Mouse (Mus musculus) large intestine, adult 2 months (tissue): Measurements from ENCODE around the gene Tnr. TPM values are rescaled to one million over a fixed set of nuclear protein-coding genes. Genes with fewer than 3 reads are reported as not detected.

Source experiments
- DNase-seq: peaks from one replicate; pipeline ENCODE4 v3.0.0-alpha.2; 2012; ENCODE audit warnings: low read depth, low spot score
- WGBS: fragments of 180-500 bp; shearing (Covaris S2); methylation state at CpG from one replicate; pipeline ENCODE4 v1.1.7; 2018; 5-methylcytosine and 5-hydroxymethylcytosine counted together
- polyA plus RNA-seq: library from polyadenylated mRNA; depleted of rRNA; stranded (reverse); fragments of >200 nt; gene quantifications from 2 replicates; pipeline ENCODE4 v1.2.3, GENCODE M21; 2012

The Tnr gene
- polyA plus RNA-seq, 1 experiment: 0.04 TPM

DNA sequence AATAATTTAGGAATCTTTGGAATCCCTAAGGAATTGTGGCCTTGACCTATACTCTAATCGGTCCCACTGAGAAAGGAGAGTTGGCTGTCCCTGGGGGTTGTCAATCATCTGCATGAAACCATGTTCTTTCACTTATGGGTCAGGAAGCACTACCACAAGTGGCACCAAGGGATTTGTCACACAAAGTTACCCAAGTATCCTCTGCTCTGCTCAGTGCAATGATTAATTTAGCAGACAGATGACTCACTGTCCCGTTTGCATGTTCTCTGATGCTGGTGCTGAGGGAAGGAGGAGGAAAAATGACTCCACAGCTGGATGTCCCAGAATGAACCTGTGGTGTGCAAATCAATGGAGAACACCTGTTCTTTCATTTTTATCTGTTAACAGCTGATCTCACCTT, 309.6 kb downstream of the Tnr start:
- 48% methylated on average over 2 of the region's 2 CpGs for WGBS
- no peak for DNase-seq

DNA sequence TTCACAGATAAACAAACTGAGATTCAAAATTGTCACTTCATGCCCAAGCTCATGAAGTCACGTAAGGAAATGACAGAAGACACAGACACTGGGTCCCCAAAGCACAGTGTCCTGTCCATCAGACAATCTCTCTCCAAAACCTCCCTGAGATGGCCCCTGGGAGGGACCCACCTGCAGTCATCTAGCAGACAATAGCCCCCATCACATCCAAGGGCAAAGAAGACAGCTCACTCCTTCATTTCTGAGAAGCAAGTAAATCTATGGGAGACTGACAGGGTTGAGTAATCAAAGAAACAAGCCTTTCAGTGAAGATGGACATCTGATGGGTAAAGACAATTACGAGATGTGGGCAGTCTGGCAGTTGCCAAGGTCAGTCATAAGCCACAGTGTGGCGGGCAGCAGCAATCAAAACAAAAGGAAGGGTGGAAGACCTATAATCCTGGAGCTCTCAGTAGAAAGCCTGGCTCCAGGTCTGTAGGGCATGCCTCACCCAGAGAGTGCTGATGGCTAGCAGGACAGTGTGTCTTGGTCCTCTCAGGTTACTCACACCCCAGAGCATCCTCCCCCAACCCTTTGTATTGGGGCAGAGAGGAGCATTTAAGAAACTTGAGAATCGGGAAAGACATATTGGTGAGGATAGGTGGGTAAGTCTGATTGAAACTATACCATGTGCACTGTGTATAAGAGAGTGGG, 310.2 kb downstream of the Tnr start:
- 36% methylated on average over 4 of the region's 4 CpGs for WGBS

DNA sequence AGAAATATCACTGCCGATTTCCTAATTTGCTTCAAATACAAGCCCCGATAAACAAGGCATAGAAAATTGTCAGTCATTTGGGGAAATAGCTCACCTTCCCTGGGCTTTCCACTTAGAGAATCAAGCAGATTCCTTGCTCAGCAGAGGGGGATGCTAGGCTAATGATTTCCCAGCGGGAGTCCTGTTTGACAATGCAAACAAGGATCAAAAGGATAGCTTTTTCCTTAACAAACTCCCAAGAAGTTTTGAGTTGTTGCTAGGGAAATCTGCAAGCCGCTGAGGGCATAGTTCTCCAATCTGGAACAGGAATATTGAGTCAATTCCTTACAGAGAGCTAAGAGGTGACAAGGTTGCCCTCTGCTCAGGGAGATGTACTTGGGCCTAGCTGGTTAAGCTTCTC, 311.6 kb downstream of the Tnr start:
- DNase-seq: no peak
- WGBS: 21% methylated on average over 4 of the region's 4 CpGs

More for the DNA sequence above, 310.2 kb downstream of the Tnr start:
- DNase-seq: no peak

DNA sequence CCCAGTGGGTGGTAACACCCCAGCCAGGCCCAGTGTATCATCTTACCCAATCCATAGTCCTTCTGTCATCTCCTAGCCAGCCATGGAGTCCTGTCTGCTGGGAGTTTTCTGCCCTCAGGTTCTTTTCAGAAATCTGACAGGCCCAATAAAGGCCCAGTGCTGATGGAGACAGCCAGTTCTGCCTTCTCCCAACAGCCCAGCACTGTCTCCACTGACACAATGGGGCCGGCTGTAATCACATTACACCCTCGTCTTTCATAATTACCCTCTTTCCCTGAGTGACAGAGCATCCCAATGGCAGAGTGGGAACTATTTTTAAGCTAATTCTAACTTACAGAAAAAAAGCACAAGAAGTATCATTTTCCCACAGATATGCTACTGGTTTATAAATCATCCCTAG, 316.8 kb downstream of the Tnr start:
- whole genome bisulfite sequencing: 62% methylated on average over 2 of the region's 2 CpGs
- no peak for DNase-seq

DNA sequence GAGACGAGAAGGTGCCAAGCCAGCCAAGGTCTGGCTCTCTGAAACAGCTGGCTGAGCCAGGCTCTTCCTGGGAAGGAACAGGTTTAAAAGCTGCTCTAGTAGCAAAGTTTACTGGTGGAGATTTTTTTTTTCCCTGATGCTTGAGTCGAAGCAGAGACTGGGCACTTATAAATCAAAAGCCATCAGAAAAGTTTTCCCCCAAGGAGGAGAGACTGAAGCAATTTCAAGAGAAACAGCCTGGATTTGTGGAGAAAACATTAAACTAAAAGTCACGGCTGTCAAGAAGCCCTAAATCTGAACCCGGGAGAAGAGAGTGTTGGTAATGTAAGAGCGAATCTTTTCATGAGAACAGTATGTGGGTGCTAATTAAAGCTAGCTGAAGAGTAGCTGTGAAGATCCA, 319.3 kb downstream of the Tnr start:
- 49% methylated on average over 5 of the region's 5 CpGs for WGBS
- no peak for DNase-seq

DNA sequence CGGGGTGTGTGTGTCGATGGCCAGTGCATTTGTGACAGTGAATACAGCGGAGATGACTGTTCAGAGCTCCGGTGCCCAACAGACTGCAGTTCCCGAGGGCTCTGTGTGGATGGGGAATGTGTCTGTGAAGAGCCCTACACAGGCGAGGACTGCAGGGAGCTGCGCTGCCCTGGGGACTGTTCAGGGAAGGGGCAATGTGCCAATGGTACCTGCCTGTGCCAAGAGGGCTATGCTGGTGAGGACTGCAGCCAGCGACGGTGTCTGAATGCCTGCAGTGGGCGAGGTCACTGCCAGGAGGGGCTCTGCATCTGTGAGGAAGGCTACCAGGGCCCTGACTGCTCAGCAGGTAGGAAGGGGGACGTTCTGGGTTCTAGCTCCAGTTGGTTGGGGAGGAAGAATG, 328.5 kb downstream of the Tnr start:
- 76% methylated on average over 11 of the region's 11 CpGs for WGBS
- DNase-seq: no peak

DNA sequence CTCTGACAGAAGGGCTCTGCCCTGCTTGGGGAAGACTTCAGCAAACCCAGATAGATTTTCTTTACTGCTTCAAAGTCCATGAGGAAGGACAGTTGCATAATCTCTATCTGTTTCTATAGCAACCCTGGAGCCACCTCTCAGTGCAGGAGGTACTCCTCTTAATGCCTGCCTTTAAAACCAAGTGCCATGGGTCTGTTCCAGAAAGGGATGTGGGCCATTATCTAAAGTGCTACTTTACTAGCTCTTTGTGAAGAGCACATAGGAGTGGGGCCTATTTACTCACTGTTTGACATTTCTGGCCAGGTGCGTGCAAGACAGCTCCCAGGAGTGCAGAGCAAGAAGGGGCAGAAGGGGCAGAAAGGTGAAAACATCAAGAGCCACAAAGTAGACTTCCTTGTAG, 330.7 kb downstream of the Tnr start:
- 45% methylated on average over 1 of the region's 1 CpGs for WGBS
- no peak for DNase-seq

DNA sequence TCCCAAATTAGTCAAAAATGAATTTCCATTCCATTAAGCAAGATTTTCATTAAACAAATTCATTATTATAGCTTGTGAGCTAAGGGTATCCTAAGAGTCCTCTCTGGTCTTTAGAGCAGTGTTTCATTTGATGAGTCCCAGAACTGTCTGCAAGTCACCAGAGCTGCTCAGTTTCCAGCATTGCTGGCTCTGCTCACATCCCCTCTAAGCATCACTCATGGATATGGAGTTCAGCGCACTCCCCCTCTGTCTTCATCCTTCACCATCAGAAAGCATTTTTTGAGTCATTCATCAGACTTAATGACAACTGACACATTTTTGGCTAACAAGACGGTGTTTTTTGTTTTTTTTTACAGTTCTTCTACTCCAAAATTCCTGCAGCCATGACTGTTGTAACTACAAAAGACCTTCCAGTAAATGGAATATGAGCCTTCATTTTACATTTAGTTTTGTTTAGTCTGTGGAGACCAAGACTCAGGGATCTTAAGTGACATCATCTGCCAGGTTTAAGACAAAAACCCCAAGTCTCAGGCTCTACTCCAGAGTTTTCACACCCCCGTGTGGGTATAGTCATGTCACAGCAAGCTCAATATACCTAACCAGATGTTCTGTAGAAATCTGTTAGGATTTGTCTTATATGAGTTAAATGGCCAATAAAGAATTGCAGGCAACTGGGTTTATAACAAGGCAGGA, 338.4 kb downstream of the Tnr start:
- WGBS: 75% methylated on average over 3 of the region's 3 CpGs
- no peak for DNase-seq

DNA sequence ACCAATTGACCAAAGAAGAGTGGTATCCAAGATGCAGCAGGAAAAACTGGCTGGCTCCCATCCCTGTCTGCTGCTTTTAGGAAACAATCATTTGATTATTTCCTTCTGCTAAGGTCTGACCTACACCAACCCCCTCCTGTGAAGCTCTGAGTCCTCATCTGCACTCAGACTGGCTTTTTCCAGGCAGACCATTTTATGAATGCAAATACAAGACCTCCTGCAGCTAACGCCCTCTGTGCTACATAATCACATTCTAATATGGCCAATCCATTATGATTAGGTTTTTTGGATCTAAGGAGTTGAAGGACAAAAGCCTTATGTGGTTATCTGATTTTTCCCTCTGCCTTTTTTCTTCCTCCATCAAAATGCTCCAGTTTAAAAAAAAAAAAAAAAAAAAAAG, 342.1 kb downstream of the Tnr start:
- 54% methylated on average over 1 of the region's 1 CpGs for WGBS
- DNase-seq: no peak

DNA sequence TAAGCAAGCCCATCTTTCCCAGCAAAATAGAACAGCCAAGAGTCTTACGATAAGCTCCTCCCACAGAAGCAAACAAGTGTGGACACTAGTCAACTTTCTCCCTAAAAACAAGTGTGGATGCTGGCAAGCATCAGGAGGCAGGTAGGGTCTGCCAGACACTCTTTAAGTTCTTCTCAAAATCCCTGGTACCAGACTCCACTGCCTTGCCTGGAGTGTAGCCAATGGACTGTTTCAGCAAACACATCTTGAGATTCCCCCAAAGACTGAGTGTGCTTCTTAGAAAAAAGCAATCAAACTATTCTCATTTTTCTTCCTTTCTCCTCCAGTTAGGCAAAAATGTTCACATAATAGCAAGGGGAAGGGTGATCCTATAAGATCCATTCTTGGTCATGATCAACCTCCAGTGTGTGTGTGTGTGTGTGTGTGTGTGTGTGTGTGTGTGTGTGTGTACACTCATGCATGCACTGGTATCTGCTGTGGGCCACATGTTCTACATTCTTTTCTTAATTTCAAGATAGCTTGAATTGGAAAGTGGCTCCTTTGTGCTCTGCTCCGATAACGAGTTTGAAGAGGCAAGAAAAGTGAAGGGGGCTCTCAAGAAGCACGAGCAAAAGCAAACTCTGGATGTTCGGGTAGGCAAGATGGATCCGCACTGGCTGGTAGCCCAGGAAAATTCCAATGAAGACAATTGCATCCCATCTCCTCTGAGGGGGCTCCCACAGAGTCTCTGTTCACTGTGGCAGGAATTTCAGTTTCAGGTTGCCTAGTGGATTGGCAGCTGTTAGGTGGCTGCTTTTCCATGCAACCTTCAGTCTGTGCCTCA, 346.3 kb downstream of the Tnr start:
- 80% methylated on average over 6 of the region's 6 CpGs for WGBS
- no peak for DNase-seq

DNA sequence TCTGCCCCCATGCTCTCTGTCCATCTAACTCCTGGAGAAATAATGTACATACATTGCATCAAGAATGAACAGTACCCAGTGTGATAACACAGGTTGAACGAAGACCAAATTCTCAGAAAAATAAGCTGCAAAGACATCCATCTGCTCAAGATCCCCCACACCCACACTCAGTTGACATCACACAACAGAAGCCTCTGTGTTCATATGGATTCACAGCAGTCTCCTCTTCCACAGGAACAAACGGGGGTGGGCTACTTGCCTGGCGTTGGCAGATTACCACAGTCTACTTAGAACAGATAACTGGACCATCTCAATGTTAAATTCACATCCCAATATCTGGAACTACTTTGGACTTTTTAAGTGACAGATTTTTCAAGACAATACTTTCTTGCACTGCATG, 349.3 kb downstream of the Tnr start:
- no peak for DNase-seq
- WGBS: 78% methylated on average over 3 of the region's 3 CpGs

DNA sequence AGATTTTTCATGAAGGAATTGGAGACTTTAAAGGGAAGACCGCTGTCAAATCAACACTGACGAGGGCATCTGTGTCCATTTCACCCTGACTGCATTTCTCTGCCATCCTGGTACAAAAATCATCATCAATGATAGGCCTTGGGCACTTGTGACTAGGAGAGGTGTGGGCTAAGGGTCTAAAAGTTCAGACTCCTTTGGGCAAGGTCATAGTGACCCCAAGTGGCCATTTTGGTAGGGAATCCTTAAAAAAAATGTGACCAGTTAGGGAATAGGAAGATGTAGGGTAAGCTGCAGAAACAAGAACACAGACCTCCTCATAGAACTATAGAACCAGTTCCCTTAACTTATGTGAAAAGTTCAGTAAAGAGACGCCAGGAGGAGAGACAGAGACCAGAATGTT, 355.1 kb downstream of the Tnr start:
- DNase-seq: no peak
- 59% methylated on average over 3 of the region's 3 CpGs for WGBS

DNA sequence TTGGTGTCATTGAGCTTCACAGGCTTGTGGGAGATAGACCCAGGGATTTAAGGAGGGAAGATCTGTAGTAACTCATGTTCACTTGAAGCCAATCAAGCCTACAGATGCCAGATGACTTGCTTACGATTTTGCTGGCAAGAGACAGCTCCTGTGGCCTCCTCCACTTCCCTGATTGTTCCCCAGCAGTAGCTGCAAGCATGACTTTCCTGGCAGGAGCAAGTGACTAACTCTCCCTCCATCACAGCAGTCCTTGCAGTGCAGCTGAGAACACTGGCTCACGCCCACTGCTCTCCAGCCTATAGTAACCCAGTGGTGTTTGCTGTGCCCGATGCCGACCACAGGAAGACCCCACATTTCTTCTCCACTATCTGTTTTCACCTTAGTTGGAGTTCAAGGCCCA, 356.3 kb downstream of the Tnr start:
- DNase-seq: no peak
- WGBS: 74% methylated on average over 4 of the region's 4 CpGs

DNA sequence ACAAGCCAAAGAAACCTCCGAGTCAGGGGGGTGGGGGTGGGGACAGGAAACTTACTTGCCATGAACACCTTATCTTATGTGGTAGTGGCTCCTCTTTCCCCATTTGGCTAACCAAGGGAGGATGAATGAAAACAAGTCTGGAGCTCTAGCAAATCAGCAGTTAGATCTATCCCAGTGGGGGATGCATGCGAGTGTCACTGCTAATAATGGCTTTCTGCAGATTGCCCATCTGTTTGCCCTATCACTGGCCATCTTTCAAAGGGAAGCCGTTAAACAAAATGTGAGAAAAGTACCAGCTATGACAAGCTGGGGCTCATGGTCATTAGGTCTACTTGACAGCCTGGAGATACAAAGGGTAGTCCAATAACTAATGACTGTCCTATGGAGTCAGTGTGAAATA, 361.9 kb downstream of the Tnr start:
- no peak for DNase-seq
- 75% methylated on average over 3 of the region's 3 CpGs for WGBS

DNA sequence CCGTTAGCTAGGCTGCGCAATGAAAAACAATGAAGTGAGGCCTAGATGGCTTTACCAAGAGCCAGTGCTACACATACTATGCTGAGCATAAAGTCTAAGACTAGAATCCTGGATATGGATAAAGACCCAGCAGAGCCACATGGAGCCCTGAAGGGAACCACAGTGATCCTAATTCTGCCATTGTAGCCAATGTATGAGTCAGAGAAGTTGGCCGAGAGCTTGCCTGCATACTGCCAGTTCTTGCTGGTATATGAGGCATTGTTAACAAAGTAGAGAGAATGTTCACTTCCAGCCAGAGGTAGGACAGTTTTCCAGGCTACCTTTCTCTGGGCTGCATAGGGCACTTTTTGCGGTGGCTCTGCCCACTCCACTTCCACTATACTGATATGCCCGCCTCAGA, 365.0 kb downstream of the Tnr start:
- WGBS: 90% methylated on average over 5 of the region's 5 CpGs
- DNase-seq: no peak

DNA sequence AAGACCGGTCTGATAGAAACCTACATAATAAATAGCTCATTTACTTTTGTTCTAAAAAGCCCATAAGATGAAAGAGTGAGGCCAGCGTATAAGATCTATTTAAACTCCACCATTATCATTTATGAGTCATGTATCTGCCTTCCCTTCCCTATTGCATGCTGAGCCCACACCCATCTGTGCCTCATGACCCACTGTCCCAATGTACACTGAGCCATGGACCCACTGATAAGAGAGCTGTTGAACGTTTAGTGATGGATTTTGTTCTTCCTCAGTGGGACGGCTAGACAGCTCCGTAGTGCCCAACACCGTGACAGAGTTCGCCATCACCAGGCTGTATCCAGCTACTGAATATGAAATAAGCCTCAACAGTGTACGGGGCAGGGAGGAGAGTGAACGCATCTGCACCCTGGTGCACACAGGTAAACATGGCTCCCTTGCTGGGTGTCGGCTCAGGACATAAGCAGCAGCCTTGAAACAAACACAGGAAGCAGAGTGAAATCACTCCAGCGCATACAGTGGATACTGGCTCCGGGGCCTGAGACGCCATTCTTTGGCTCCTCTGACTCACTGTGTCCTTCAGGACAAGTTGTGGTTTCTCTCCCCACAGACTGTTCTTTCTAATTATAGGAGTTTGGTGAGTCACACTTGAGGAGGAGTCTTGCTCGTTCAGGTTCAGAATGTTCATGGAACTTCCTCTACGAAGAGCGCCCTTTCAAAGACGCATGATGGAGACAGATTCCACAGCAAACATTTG, 365.6 kb downstream of the Tnr start:
- 71% methylated on average over 17 of the region's 17 CpGs for WGBS
- DNase-seq: no peak

DNA sequence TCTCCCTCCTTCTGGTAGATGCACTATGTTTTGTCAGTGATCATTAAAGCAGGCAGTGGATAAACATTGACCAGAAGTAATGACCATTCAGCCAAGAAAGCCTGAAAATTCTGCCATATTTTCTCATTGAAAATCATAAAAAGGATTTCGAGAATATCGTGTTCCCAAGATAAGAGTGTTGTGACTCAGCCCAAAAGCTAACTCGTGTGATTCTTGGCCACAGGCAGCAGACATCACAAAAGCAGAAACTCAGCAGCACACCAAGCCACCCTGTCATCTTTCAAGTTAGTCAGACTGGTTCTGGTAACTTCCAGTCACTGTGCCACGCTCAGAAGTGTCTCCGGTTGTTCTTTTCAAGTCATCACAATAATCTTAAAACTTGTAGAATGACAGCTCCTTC, 367.0 kb downstream of the Tnr start:
- 66% methylated on average over 5 of the region's 5 CpGs for WGBS
- no peak for DNase-seq

DNA sequence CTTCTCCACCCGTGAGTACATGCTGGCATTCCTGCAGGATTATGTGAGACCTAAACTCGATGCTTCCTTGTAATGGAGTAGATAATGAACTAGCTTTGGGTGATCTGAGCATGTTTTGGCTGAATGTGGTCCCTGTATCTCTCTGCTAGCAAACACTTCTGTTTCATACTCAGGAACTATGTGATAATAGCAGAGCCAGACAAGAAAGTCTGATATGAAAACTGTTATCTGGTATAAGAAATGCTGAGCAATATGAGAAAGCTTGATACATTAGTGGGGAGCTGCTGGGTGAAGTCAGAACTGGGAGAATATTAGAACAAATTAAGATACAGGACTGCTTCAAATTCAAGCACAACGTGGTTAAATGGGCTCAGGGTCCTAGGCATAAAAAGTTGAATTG, 371.5 kb downstream of the Tnr start:
- DNase-seq: no peak
- 59% methylated on average over 3 of the region's 3 CpGs for WGBS

DNA sequence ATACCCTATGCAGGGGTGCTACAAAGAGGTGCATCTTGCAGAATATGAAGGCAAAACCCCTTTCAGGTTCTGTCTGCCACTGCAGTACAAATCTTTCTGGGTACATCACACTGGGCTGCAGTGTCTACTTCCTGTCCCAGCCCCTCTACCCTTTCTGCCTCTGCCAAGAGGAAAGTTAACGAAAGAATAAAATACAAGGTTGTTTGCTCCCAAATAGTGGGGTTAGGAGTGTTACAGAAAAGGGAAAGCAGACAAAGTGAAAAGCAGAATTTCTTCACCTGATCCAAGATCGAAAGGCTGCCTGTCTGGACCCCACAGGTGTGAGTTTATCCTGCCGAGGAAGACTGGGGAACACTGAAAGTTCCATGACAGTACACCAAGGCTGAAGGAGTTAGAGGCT, 376.4 kb downstream of the Tnr start:
- no peak for DNase-seq
- 52% methylated on average over 3 of the region's 3 CpGs for WGBS

DNA sequence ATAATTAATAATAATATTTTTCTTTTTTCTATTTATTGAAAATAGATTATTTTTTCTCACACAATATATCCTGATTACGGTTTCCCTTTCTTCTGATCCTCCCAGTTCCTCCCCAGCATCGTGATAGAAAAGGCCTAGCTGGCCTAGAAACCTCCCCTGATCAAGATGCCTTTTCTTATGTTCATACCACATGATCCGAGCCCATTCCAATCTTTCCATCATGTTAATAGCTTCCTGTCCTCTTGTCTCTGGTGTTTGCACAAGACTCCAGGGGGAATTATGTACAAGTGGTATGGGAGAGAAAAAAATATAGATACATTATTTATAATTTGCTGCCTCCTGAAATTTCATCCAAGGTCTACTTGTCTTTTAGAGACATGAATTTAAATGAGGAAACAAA, 377.1 kb downstream of the Tnr start:
- no peak for DNase-seq
- WGBS: 44% methylated on average over 3 of the region's 3 CpGs
